Mouse (Mus musculus) urinary bladder, postnatal 14 days (tissue): Measurements from ENCODE around the gene Asic2.

Experiments
- DNase-seq: peaks from one replicate; pipeline ENCODE4 v3.0.0; 2021; ENCODE audit warnings: low spot score

The Asic2 gene

DNA sequence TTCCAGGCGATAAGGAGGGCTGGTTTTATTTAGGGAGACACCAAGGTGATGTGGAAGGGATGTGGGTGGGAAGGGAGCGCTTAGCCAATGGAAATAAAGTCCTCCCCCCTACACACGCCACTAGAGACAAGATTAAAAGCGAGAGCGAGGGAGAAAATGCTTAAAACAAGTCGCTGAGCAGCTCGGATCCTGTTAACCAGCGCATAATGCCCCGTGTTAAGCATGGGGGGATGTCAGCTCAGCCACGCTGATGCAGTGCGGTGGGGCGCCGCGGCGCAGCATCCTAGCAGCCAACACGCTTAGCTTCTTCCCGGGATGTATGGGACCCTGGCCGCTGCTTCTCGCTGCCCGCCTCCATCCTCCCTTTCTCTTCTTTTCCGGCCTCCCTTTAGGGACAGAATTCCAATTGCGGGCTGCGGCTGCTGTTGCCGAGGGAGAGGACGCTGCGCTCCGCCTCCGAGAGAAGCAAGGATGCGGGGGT lies at the start of gene Asic2:
Gene Asic2 (minus strand): TSS at position 57 of the 481 bp plus-strand sequence.
- DNase-seq: no peak

GRCm38 (mm10) chr11:82016181-82016780 lies 48.0 kb upstream of the Asic2 start:
- DNase-seq: peak; percentile 32

- no peak for DNase-seq
These were observed 46.8 kb upstream of the Asic2 start for GRCm38 (mm10) chr11:82015066-82015465.

- DNase-seq: no peak
These were observed 45.5 kb upstream of the Asic2 start for GRCm38 (mm10) chr11:82013756-82014155.

- DNase-seq: peak; percentile 14
These were observed 43.3 kb upstream of the Asic2 start for GRCm38 (mm10) chr11:82011411-82012193.

- no peak for DNase-seq
These were observed 41.9 kb upstream of the Asic2 start for GRCm38 (mm10) chr11:82010115-82010514.

DNA sequence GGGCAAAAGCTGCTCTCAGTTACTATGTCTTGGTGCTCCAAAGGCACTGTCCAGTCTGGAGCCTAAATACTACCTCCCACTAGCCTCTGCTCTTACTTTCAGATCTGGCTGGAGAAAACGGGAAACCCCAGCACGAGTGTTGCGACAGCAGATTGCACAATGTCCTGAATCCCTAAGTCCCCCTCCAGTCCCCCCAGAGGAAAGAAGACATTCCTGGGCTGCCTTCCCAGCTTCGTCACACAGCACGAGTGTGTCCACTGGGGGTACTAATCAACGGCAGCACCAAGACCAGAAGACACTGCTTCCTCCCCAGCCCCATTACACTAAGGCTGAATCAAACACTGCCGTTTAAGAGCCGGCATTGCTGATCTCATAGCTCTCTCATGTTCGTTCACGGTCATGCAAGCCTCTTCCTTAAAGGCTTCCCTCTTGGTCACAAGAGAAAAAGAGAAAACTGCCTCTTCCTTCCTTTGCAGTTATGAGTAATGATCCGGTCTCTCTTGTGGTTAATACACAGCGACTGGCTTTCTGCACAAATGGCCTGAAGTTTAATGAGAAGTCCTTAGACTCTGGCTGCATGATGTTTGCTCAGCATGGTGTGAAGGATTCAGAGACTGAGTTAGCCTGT lies 38.7 kb upstream of the Asic2 start:
- peak; percentile 71 for DNase-seq

DNA sequence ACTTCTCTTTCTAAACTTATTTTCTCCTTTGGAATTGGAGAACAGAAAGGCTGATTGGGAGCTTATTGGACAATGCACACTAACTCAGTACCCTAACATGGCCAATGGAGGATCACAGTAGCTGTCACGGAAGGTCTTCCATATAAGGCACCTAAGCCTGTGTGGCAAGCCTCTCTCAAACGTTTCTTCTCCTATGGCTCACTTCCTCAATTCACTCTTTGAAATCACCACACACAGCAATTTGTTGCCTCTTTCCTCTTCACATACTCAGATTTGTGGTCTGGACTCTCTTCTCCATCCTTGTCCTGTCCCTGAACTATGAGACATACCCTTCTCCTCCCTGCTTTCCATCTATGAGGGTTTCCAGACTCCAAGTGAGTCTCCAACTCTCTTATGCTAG lies 36.6 kb upstream of the Asic2 start:
- DNase-seq: no peak

GRCm38 (mm10) chr11:82000581-82000980 lies 32.3 kb upstream of the Asic2 start:
- no peak for DNase-seq

GRCm38 (mm10) chr11:81999469-81999868 lies 31.2 kb upstream of the Asic2 start:
- no peak for DNase-seq

- DNase-seq: no peak
These were observed 30.4 kb upstream of the Asic2 start for GRCm38 (mm10) chr11:81998646-81999045.

GRCm38 (mm10) chr11:81997085-81997484 lies 28.8 kb upstream of the Asic2 start:
- no peak for DNase-seq

DNA sequence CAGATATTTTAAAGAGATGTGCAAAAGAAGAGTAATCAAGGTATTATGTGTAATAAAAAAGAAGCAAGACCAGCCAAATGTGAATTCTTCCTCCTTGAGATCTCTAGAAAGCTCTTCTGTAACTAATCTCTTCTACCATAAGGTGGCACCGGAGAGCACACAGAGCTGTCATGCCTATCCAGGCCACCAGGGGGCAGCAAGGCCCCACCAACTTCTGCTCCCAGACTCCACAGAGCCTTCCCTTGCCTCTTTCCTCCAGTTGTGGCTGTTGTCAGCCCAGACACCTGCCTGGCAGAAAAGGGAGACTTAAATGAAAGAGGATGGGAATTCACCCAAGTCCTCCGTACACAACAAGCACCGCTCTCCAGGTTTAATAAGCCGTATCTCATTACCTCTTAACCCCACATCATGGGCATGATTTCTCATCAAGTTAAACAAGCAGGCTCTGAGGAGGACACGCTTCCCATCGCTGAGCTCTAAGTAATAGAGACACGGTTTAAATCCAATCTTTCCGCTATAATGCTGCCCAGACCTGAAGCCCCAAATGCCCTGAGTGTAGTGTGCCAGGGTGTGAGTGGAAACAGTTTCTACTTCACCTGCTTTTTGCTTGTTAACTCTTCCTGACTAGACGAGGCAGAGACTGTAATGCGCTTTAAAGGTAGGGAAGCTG lies 28.1 kb upstream of the Asic2 start:
- peak; percentile 47 for DNase-seq

DNA sequence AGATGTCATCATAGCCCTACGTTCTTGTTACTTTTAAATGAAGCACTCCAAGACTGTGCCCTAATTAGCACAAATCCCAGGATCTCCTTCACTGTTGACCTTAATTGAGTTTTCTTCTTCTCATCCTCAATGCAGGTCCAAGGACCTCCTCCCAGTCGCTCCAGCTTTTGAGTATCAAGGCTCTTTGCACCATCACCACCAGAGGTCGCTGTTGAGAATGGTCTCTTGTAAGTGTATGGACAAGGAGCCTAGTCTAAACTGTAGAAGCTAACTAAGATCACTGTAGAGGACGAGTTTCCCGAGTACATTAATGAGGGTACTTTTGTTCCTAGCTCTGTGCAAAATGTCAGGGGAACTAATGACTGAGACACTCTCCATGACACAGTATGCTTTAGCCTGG lies 14.9 kb upstream of the Asic2 start:
- peak; percentile 67 for DNase-seq

DNA sequence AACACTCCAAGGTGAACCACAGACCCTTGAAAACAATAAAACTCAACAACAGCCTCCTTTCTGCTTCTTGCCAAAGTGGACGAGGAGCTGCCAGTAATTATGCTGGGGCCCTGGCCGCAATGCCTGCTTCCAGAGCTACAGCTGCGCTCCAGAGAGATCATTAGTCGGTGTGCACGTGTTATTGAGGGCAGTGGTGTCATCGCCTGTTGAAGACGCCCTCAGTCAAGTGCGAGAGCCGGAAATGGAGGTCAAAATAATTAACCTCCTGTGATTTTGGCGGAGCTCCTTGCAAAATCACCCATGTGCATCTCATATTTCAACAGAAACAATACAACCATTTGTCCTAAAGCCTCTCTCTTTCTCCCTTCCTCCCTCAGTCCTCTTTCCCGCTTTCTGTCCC lies 13.9 kb upstream of the Asic2 start:
- no peak for DNase-seq

GRCm38 (mm10) chr11:81974577-81974976 lies 6.3 kb upstream of the Asic2 start:
- DNase-seq: no peak

DNA sequence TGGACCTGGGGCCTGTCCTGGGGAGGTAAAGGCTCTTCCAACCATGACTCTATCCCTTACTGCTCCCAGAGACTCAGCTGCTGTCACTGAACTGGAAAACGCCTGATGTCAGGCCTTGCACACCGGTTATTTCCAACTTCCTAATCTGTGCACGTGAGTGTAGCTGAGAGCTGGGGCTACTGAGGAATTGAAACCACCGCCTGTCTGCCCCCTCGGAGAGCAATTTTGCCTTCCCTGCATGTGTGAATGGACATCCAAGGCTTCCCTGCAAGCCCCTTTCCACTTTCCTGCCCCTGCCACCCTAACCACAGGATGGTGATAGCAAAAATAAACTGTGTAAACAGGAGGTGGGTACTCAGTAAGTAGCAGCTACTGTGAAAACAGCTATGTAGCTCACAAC lies 5.4 kb upstream of the Asic2 start:
- DNase-seq: no peak

GRCm38 (mm10) chr11:81972044-81972443 lies 3.8 kb upstream of the Asic2 start:
- DNase-seq: no peak

DNA sequence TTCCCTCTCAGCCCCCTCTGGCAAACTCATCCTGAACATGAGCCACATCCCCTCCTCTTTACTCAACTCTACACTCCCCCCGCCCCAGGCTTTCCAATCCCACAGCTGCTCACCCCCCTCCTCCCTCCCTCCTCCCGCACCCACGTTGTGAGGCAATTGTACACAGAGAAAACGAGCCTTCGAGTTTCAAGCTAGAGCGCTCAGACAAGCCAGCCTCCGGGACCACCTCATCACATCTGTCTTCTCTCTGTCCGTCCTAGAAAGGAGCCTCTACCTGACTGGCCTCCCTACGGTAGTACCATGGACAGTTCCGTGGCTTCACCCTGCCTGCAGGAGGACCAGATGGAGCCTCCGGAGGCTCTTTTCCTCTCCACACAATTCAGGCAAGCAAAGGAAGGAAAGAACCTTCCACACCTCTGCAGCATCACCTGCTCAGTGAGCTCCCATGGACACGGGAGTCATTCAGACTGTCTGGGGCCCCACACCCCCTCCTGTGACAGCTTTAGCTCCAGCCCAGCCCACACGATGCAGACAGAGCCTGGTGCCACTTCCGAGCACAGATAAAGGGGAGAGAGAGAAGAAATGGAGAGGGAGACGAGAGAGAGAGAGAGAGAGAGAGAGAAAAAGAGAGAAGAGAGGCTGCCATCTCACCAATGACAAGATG lies 1.5 kb downstream of the Asic2 start:
- peak; percentile 25 for DNase-seq

GRCm38 (mm10) chr11:81965653-81966625 lies 2.3 kb downstream of the Asic2 start:
- DNase-seq: no peak

- no peak for DNase-seq
These were observed 3.7 kb downstream of the Asic2 start for GRCm38 (mm10) chr11:81964561-81964960.
